Mouse (Mus musculus): ENCODE measurements around the gene Rnf227. TPM values are rescaled to one million over a fixed set of nuclear protein-coding genes. Genes with fewer than 3 reads are reported as not detected.

The Rnf227 gene
- polyA plus RNA-seq, 1 experiment, result 4.3 TPM

GRCm38 (mm10) chr11:69321580-69321979 lies 18.7 kb upstream of the Rnf227 start:
- WGBS, result 97% methylated on average over 6 of the region's 6 CpGs
- Histone ChIP-seq H3K4me3 (replicated peaks; ENCODE audit: extremely low read depth, low read depth, low read length) (no peak overlapping the region), H3K4me1 (ENCODE audit: control insufficient read depth, insufficient read depth, low read length) (peaks cover 6% of the 10 kb centered on the region; the same call in 1 of the 2 replicates)
- TF ChIP-seq CTCF (IDR thresholded peaks at IDR 0.05; ENCODE audit: insufficient read depth, low read length), result no peak
- TF ChIP-seq POLR2A (IDR thresholded peaks at IDR 0.05; ENCODE audit: borderline replicate concordance, extremely low read depth, low read depth, low read length), result no peak
- no peak for DNase-seq

- DNase-seq, result no peak
- 66% methylated on average over 6 of the region's 6 CpGs for WGBS
- TF ChIP-seq POLR2A (IDR thresholded peaks at IDR 0.05; ENCODE audit: borderline replicate concordance, extremely low read depth, low read depth, low read length), result no peak
- TF ChIP-seq CTCF (IDR thresholded peaks at IDR 0.05; ENCODE audit: insufficient read depth, low read length), result no peak
- no peak overlapping the region for H3K4me3 ChIP-seq (replicated peaks; ENCODE audit: extremely low read depth, low read depth, low read length)
- H3K4me1 ChIP-seq (ENCODE audit: control insufficient read depth, insufficient read depth, low read length), result peaks cover 6% of the 10 kb centered on the region; the same call in 1 of the 2 replicates
Observed at GRCm38 (mm10) chr11:69322010-69322409, 18.3 kb upstream of the Rnf227 start.

GRCm38 (mm10) chr11:69322693-69323471 lies 17.4 kb upstream of the Rnf227 start:
- TF ChIP-seq POLR2A (IDR thresholded peaks at IDR 0.05; ENCODE audit: borderline replicate concordance, extremely low read depth, low read depth, low read length) (no peak), CTCF (IDR thresholded peaks at IDR 0.05; ENCODE audit: insufficient read depth, low read length) (no peak)
- Histone ChIP-seq H3K4me1 (ENCODE audit: control insufficient read depth, insufficient read depth, low read length) (peaks cover 6% of the 10 kb centered on the region; the same call in 1 of the 2 replicates), H3K4me3 (replicated peaks; ENCODE audit: extremely low read depth, low read depth, low read length) (peak overlapping the region; percentile 82)
- WGBS, result 14% methylated on average over 18 of the region's 18 CpGs
- no peak for DNase-seq

- H3K4me1 ChIP-seq (ENCODE audit: control insufficient read depth, insufficient read depth, low read length), result peaks cover 6% of the 10 kb centered on the region; the same call in 1 of the 2 replicates
- peak; percentile 97 for DNase-seq
- peak within 1 kb of the TSS; percentile 82 for H3K4me3 ChIP-seq (replicated peaks; ENCODE audit: extremely low read depth, low read depth, low read length)
- under 1% methylated on average over 30 of the region's 30 CpGs for WGBS
- TF ChIP-seq POLR2A (IDR thresholded peaks at IDR 0.05; ENCODE audit: borderline replicate concordance, extremely low read depth, low read depth, low read length), result peak; percentile 90; the same call in 1 of the 2 replicates
- no peak for TF ChIP-seq CTCF (IDR thresholded peaks at IDR 0.05; ENCODE audit: insufficient read depth, low read length)
Observed at GRCm38 (mm10) chr11:69323667-69324111, 16.6 kb upstream of the Rnf227 start, which contains the start of the genes Cntrob and Trappc1. Gene Cntrob, minus strand, starts transcription at chr11:69323775. Gene Trappc1, plus strand, starts transcription at chr11:69323980.

- DNase-seq, result no peak
- TF ChIP-seq CTCF (IDR thresholded peaks at IDR 0.05; ENCODE audit: insufficient read depth, low read length) (no peak), POLR2A (IDR thresholded peaks at IDR 0.05; ENCODE audit: borderline replicate concordance, extremely low read depth, low read depth, low read length) (no peak)
- no peak overlapping the region for H3K4me3 ChIP-seq (replicated peaks; ENCODE audit: extremely low read depth, low read depth, low read length)
- WGBS, result 75% methylated on average over 6 of the region's 6 CpGs
- H3K4me1 ChIP-seq (ENCODE audit: control insufficient read depth, insufficient read depth, low read length), result peaks cover 6% of the 10 kb centered on the region; the same call in 1 of the 2 replicates
Observed at GRCm38 (mm10) chr11:69324749-69325148, 15.5 kb upstream of the Rnf227 start.

- Histone ChIP-seq H3K4me3 (replicated peaks; ENCODE audit: extremely low read depth, low read depth, low read length) (peak within 1 kb of the TSS; percentile 57), H3K4me1 (ENCODE audit: control insufficient read depth, insufficient read depth, low read length) (peaks cover 6% of the 10 kb centered on the region; the same call in 1 of the 2 replicates)
- TF ChIP-seq CTCF (IDR thresholded peaks at IDR 0.05; ENCODE audit: insufficient read depth, low read length), result no peak
- TF ChIP-seq POLR2A (IDR thresholded peaks at IDR 0.05; ENCODE audit: borderline replicate concordance, extremely low read depth, low read depth, low read length), result peak; percentile 50; the same call in 1 of the 2 replicates
- DNase-seq, result peak; percentile 80
- WGBS, result 9% methylated on average over 26 of the region's 26 CpGs
Observed at GRCm38 (mm10) chr11:69325628-69326407, 14.4 kb upstream of the Rnf227 start, which contains the start of gene Kcnab3. Gene Kcnab3, plus strand, starts transcription at chr11:69326258.

- TF ChIP-seq CTCF (IDR thresholded peaks at IDR 0.05; ENCODE audit: insufficient read depth, low read length), result no peak
- TF ChIP-seq POLR2A (IDR thresholded peaks at IDR 0.05; ENCODE audit: borderline replicate concordance, extremely low read depth, low read depth, low read length), result no peak
- DNase-seq, result no peak
- WGBS, result 3% methylated on average over 45 of the region's 45 CpGs
- Histone ChIP-seq H3K4me1 (ENCODE audit: control insufficient read depth, insufficient read depth, low read length) (peaks cover 6% of the 10 kb centered on the region; the same call in 1 of the 2 replicates), H3K4me3 (replicated peaks; ENCODE audit: extremely low read depth, low read depth, low read length) (peak overlapping the region; percentile 57)
Observed at GRCm38 (mm10) chr11:69326408-69327156, 13.7 kb upstream of the Rnf227 start.

GRCm38 (mm10) chr11:69327157-69327442 lies 13.2 kb upstream of the Rnf227 start:
- TF ChIP-seq POLR2A (IDR thresholded peaks at IDR 0.05; ENCODE audit: borderline replicate concordance, extremely low read depth, low read depth, low read length) (no peak), CTCF (IDR thresholded peaks at IDR 0.05; ENCODE audit: insufficient read depth, low read length) (no peak)
- Histone ChIP-seq H3K4me3 (replicated peaks; ENCODE audit: extremely low read depth, low read depth, low read length) (no peak overlapping the region), H3K4me1 (ENCODE audit: control insufficient read depth, insufficient read depth, low read length) (peaks cover 6% of the 10 kb centered on the region; the same call in 1 of the 2 replicates)
- WGBS, result 31% methylated on average over 9 of the region's 9 CpGs
- no peak for DNase-seq

GRCm38 (mm10) chr11:69327648-69328047 lies 12.6 kb upstream of the Rnf227 start:
- Histone ChIP-seq H3K4me3 (replicated peaks; ENCODE audit: extremely low read depth, low read depth, low read length) (no peak overlapping the region), H3K4me1 (ENCODE audit: control insufficient read depth, insufficient read depth, low read length) (peaks cover 6% of the 10 kb centered on the region; the same call in 1 of the 2 replicates)
- DNase-seq, result no peak
- 47% methylated on average over 6 of the region's 6 CpGs for WGBS
- TF ChIP-seq POLR2A (IDR thresholded peaks at IDR 0.05; ENCODE audit: borderline replicate concordance, extremely low read depth, low read depth, low read length) (no peak), CTCF (IDR thresholded peaks at IDR 0.05; ENCODE audit: insufficient read depth, low read length) (no peak)

Data from lung, adult 2 months (tissue).